In genomic region chr11:108158046-108158445, GRCm38 (mm10) we compare ENCODE assay signal across 22 mouse cellular contexts.
"Had no signal": no experiment of that assay in that cellular context is flagged by ENCODE, and none has a peak within 500 bp of the region (broad histone marks: within the 10 kb centered on the region; RNA-seq: fewer than 3 reads in every experiment).

No protein-coding gene starts in this region.

- H3K4me3 ChIP-seq: liver, embryonic 15.5 days; lung, embryonic 15.5 days; megakaryocyte, embryonic 14.5 days; midbrain, embryonic 13.5 days; midbrain, embryonic 15.5 days; neural tube, embryonic 13.5 days; neural tube, embryonic 15.5 days had no signal

- H3K4me1 ChIP-seq: liver, embryonic 15.5 days; lung, embryonic 15.5 days had no signal

- H3K9ac ChIP-seq: liver, embryonic 15.5 days; liver, postnatal 0 days; lung, embryonic 15.5 days; midbrain, embryonic 13.5 days; midbrain, embryonic 15.5 days; neural tube, embryonic 13.5 days; neural tube, embryonic 15.5 days had no signal

- H3K9me3 ChIP-seq: liver, embryonic 15.5 days; lung, embryonic 15.5 days; midbrain, embryonic 15.5 days; neural tube, embryonic 15.5 days had no signal

- H3K36me3 ChIP-seq: liver, embryonic 15.5 days; lung, embryonic 15.5 days; midbrain, embryonic 13.5 days; midbrain, embryonic 15.5 days; neural tube, embryonic 13.5 days; neural tube, embryonic 15.5 days had no signal

- H3K27me3 ChIP-seq: liver, embryonic 15.5 days; lung, embryonic 15.5 days; megakaryocyte, embryonic 14.5 days; midbrain, embryonic 13.5 days; midbrain, embryonic 15.5 days; neural tube, embryonic 13.5 days; neural tube, embryonic 15.5 days had no signal

- H3K4me2 ChIP-seq: liver, embryonic 15.5 days; lung, embryonic 15.5 days; midbrain, embryonic 11.5 days; midbrain, embryonic 13.5 days; midbrain, embryonic 15.5 days; neural tube, embryonic 13.5 days; neural tube, embryonic 15.5 days had no signal

- ATAC-seq: liver, postnatal 0 days; lung, postnatal 0 days; midbrain, embryonic 13.5 days; midbrain, embryonic 15.5 days had no signal

- H3K27ac ChIP-seq: liver, embryonic 15.5 days; lung, embryonic 15.5 days; macrophage; midbrain, embryonic 13.5 days; midbrain, embryonic 15.5 days; neural tube, embryonic 13.5 days; neural tube, embryonic 15.5 days had no signal

- DNase-seq: liver, postnatal 0 days; lung, adult 2 months; lung, postnatal 14 days; lung, postnatal 36 days; retina, postnatal 1 day; right cerebral cortex, adult 18-20 months; right cerebral cortex, postnatal 25 days; right cerebral cortex, postnatal 4 days; spleen, adult 18-20 months; thymus, adult 18-20 months; thymus, postnatal 14 days; thymus, postnatal 36 days had no signal
